8 mouse cellular contexts compared by ENCODE assay signal in the genomic region with DNA sequence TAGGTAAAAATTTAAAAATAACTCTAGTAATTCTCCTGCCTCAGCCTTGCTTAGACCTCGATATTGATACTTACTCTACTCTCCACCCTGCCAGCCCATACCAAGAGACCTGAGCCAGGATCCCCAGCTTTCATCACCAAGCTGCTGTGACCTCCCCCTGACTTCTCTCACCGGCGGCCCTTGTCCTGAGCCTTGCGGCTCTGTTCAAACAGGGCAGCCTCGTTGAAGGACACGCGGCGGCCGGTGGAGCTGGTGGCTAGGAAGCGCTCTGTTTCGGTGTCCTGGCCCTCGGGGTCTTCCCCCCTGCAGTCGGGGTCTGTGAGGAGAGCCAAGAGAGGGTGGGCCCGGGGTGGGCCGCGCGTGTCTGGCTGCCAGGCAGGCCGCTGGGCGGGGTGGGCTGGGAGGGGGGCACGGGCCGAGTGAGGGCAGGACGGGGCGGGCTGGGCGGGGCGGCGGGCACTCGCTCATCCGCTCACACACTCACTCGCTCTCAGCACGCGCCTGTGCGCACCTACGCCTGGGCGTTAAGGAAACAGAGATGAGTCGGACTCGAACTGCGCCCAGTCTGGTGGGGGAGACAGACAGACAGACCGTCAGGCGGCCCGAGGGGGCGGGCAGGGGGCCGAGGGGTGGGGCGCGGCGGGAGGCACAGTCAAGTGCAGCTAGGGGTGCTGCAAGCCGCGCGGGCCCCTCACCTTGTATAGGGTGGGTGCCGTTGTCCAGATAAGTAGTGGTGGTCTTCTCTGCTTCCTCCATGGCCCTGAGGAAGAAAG. TPM values are rescaled to one million over a fixed set of nuclear protein-coding genes. Genes with fewer than 3 reads are reported as not detected.
DNase-seq lines count a peak whose midpoint lies in the region; ATAC-seq lines count a peak whose summit lies in the region.

No protein-coding gene starts in this region.

- no peak overlapping the region for H3K27ac ChIP-seq in neural tube, embryonic 11.5 days (ENCODE audit: low read depth, low read length)
- H3K27ac ChIP-seq in limb, embryonic 12.5 days = no peak overlapping the region
- no peak overlapping the region for H3K27ac ChIP-seq in stomach, embryonic 14.5 days (ENCODE audit: low read length)

- no peaks in the 10 kb centered on the region for H3K9me3 ChIP-seq in neural tube, embryonic 11.5 days (ENCODE audit: control insufficient read depth, low read length)
- H3K9me3 ChIP-seq in limb, embryonic 12.5 days = 0 out of 2 replicates have a peak, but pooled peaks cover 5% of the 10 kb centered on the region
- no peaks in the 10 kb centered on the region for H3K9me3 ChIP-seq in stomach, embryonic 14.5 days (ENCODE audit: control insufficient read depth, low read depth, low read length)

- peaks cover 29% of the 10 kb centered on the region for H3K27me3 ChIP-seq in neural tube, embryonic 11.5 days (ENCODE audit: control insufficient read depth, insufficient read depth, low read length)
- peaks cover 67% of the 10 kb centered on the region for H3K27me3 ChIP-seq in limb, embryonic 12.5 days
- 0 out of 2 replicates have a peak, but pooled peaks cover 7% of the 10 kb centered on the region for H3K27me3 ChIP-seq in stomach, embryonic 14.5 days (ENCODE audit: control insufficient read depth, insufficient read depth, low read length)

- peak; percentile 52 for DNase-seq in cerebellum, adult 11-12 months
- no peak for DNase-seq in cerebellum, adult 18-20 months
- DNase-seq in neural tube, embryonic 11.5 days (ENCODE audit: low spot score) = no peak
- DNase-seq in neural tube, embryonic 10.5 days (ENCODE audit: extremely low spot score, low spot score) = no peak
- DNase-seq in cerebellum, postnatal 36 days = no peak

- no peaks in the 10 kb centered on the region for H3K36me3 ChIP-seq in neural tube, embryonic 11.5 days (ENCODE audit: control insufficient read depth, insufficient read depth, low read length)
- peaks cover 40% of the 10 kb centered on the region for H3K36me3 ChIP-seq in limb, embryonic 12.5 days
- H3K36me3 ChIP-seq in stomach, embryonic 14.5 days (ENCODE audit: control insufficient read depth, insufficient read depth, low read length) = peaks cover 11% of the 10 kb centered on the region

- ATAC-seq in neural tube, embryonic 11.5 days (ENCODE audit: insufficient read depth, low FRiP score, low TSS enrichment) = no peak
- ATAC-seq in limb, embryonic 12.5 days (ENCODE audit: insufficient number of reproducible peaks, insufficient read depth, low FRiP score, low TSS enrichment, low read depth) = no peak
- no peak for ATAC-seq in stomach, embryonic 14.5 days (ENCODE audit: insufficient number of reproducible peaks, insufficient read depth, low FRiP score, low read depth)
- no peak for ATAC-seq in megakaryocyte progenitor cell, adult 5-6 weeks (replicated peaks; ENCODE audit: poor library complexity)

- H3K4me3 ChIP-seq in neural tube, embryonic 11.5 days (ENCODE audit: low read depth, low read length) = peak overlapping the region; percentile 9
- H3K4me3 ChIP-seq in limb, embryonic 12.5 days (replicated peaks) = peak overlapping the region; percentile 81
- peak overlapping the region; percentile 73; the same call in 1 of the 2 replicates for H3K4me3 ChIP-seq in stomach, embryonic 14.5 days (ENCODE audit: low read depth, low read length)

- H3K4me2 ChIP-seq in neural tube, embryonic 11.5 days (ENCODE audit: low read depth) = peak overlapping the region; percentile 57
- H3K4me2 ChIP-seq in limb, embryonic 12.5 days = peak overlapping the region; percentile 98
- H3K4me2 ChIP-seq in stomach, embryonic 14.5 days (replicated peaks; ENCODE audit: low read depth, low read length) = peak overlapping the region; percentile 97

- H3K4me1 ChIP-seq in neural tube, embryonic 11.5 days (ENCODE audit: control insufficient read depth, insufficient read depth, low read length) = peaks cover 24% of the 10 kb centered on the region
- peaks cover 51% of the 10 kb centered on the region for H3K4me1 ChIP-seq in limb, embryonic 12.5 days (replicated peaks)
- H3K4me1 ChIP-seq in stomach, embryonic 14.5 days (ENCODE audit: control insufficient read depth, insufficient read depth, low read length) = peaks cover 17% of the 10 kb centered on the region; the same call in 1 of the 2 replicates

- H3K9ac ChIP-seq in neural tube, embryonic 11.5 days (ENCODE audit: low read length) = peak overlapping the region; percentile 35
- H3K9ac ChIP-seq in limb, embryonic 12.5 days (replicated peaks) = peak overlapping the region; percentile 85; the same call in 1 of the 2 replicates
- H3K9ac ChIP-seq in stomach, embryonic 14.5 days (replicated peaks; ENCODE audit: low read depth, low read length) = no peak overlapping the region; the same call in 1 of the 2 replicates

- 14% methylated on average over 39 of the region's 49 CpGs for WGBS in neural tube, embryonic 11.5 days
- 19% methylated on average over 41 of the region's 49 CpGs for WGBS in limb, embryonic 12.5 days
- 14% methylated on average over 40 of the region's 49 CpGs for WGBS in stomach, embryonic 14.5 days

RNA-seq across cellular contexts. Expression of gene Atp5d, which starts 2.1 kb away (rescaled TPM):
- polyA plus RNA-seq in neural tube, embryonic 11.5 days (2014; fragmentation: Nextera tagmentation; extraction: Ambion mirVana) = 376 and 386 TPM in 2 replicates
- polyA plus RNA-seq in limb, embryonic 12.5 days (2016; fragmentation: Nextera tagmentation; extraction: Ambion mirVana) = 460 and 465 TPM in 2 replicates
- polyA plus RNA-seq in stomach, embryonic 14.5 days (2014; fragmentation: Nextera tagmentation; extraction: Ambion mirVana) = 481 and 531 TPM in 2 replicates
- 187 and 199 TPM in 2 replicates for total RNA-seq in megakaryocyte progenitor cell, adult 5-6 weeks (2015)
- total RNA-seq in megakaryocyte progenitor cell, adult 5-6 weeks (2017) = 37.6 and 39.3 TPM in 2 replicates

RNA-seq across cellular contexts. Expression of gene Cbarp, which starts 4.3 kb away (rescaled TPM):
- polyA plus RNA-seq in neural tube, embryonic 11.5 days (2014; fragmentation: Nextera tagmentation; extraction: Ambion mirVana) = 11.1 and 11.3 TPM in 2 replicates
- polyA plus RNA-seq in limb, embryonic 12.5 days (2016; fragmentation: Nextera tagmentation; extraction: Ambion mirVana) = 4.9 and 5.6 TPM in 2 replicates
- 7.5 and 10.1 TPM in 2 replicates for polyA plus RNA-seq in stomach, embryonic 14.5 days (2014; fragmentation: Nextera tagmentation; extraction: Ambion mirVana)
- total RNA-seq in megakaryocyte progenitor cell, adult 5-6 weeks (2015) = 3.8 and 4.8 TPM in 2 replicates
- total RNA-seq in megakaryocyte progenitor cell, adult 5-6 weeks (2017) = 2.0 and 2.2 TPM in 2 replicates

RNA-seq across cellular contexts. Expression of gene Midn, which starts 11.7 kb away (rescaled TPM):
- polyA plus RNA-seq in neural tube, embryonic 11.5 days (2014; fragmentation: Nextera tagmentation; extraction: Ambion mirVana) = 70.0 and 78.2 TPM in 2 replicates
- polyA plus RNA-seq in limb, embryonic 12.5 days (2016; fragmentation: Nextera tagmentation; extraction: Ambion mirVana) = 30.6 and 38.0 TPM in 2 replicates
- polyA plus RNA-seq in stomach, embryonic 14.5 days (2014; fragmentation: Nextera tagmentation; extraction: Ambion mirVana) = 29.3 and 32.1 TPM in 2 replicates
- total RNA-seq in megakaryocyte progenitor cell, adult 5-6 weeks (2015) = 21.4 and 22.2 TPM in 2 replicates
- 12.7 and 17.9 TPM in 2 replicates for total RNA-seq in megakaryocyte progenitor cell, adult 5-6 weeks (2017)

RNA-seq across cellular contexts. Expression of gene Stk11, which starts 20.8 kb away (rescaled TPM):
- polyA plus RNA-seq in neural tube, embryonic 11.5 days (2014; fragmentation: Nextera tagmentation; extraction: Ambion mirVana) = 22.0 and 23.5 TPM in 2 replicates
- 16.1 and 18.1 TPM in 2 replicates for polyA plus RNA-seq in limb, embryonic 12.5 days (2016; fragmentation: Nextera tagmentation; extraction: Ambion mirVana)
- 25.2 and 25.9 TPM in 2 replicates for polyA plus RNA-seq in stomach, embryonic 14.5 days (2014; fragmentation: Nextera tagmentation; extraction: Ambion mirVana)
- total RNA-seq in megakaryocyte progenitor cell, adult 5-6 weeks (2015) = 71.7 and 81.1 TPM in 2 replicates
- total RNA-seq in megakaryocyte progenitor cell, adult 5-6 weeks (2017) = 159 and 172 TPM in 2 replicates

RNA-seq across cellular contexts. Expression of gene Cirbp, which starts 29.4 kb away (rescaled TPM):
- 84.0 and 85.1 TPM in 2 replicates for polyA plus RNA-seq in neural tube, embryonic 11.5 days (2014; fragmentation: Nextera tagmentation; extraction: Ambion mirVana)
- polyA plus RNA-seq in limb, embryonic 12.5 days (2016; fragmentation: Nextera tagmentation; extraction: Ambion mirVana) = 166 and 175 TPM in 2 replicates
- polyA plus RNA-seq in stomach, embryonic 14.5 days (2014; fragmentation: Nextera tagmentation; extraction: Ambion mirVana) = 92.7 and 105 TPM in 2 replicates
- total RNA-seq in megakaryocyte progenitor cell, adult 5-6 weeks (2015) = 16.1 and 18.4 TPM in 2 replicates
- total RNA-seq in megakaryocyte progenitor cell, adult 5-6 weeks (2017) = 35.4 and 60.4 TPM in 2 replicates

Comparison
In these comparisons a context has a peak if more than half of its experiments do, and no peak if none do; other contexts are left out.
1. H3K4me3 ChIP-seq: peak in every context shown above with its lines; median percentile 81 in limb, embryonic 12.5 days; 73 in stomach, embryonic 14.5 days; 9 in neural tube, embryonic 11.5 days.